In the genomic region with DNA sequence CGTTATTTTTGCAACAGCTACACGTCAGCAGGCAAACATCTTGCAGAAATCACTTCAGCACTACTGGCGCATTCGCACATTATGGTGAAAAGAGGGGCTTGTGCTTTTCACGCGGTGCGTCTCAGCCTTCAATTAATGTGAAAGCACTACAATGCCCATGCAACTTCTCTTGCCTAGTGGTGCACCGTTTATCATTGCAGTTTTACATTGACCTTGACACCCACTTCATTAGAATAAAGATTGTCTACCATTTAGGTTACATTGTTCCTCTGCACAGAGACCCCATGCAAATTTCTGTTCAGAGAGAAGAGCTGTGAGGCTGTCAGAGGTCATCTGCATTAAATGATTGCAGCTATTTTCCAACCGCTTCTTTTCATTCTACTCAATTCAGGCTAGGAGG, we compare ENCODE assay signal across 14 mouse cellular contexts.
DNase-seq lines count a peak whose midpoint lies in the region; ATAC-seq lines count a peak whose summit lies in the region.
"Had no signal": no experiment of that assay in that cellular context is flagged by ENCODE, and none has a peak within 500 bp of the region (broad histone marks: within the 10 kb centered on the region; RNA-seq: fewer than 3 reads in every experiment).

No protein-coding gene starts in this region.

- no peak for ATAC-seq in hindbrain, embryonic 16.5 days
- peak; percentile 60 for ATAC-seq in forebrain, embryonic 11.5 days (replicated peaks; ENCODE audit: low FRiP score)
- ATAC-seq in neural tube, embryonic 13.5 days (ENCODE audit: low read depth): no peak
- ATAC-seq: intestine, postnatal 0 days; lung, postnatal 0 days had no signal

- H3K4me2 ChIP-seq in hindbrain, embryonic 16.5 days (ENCODE audit: low read length): no peak overlapping the region
- H3K4me2 ChIP-seq in forebrain, embryonic 11.5 days (ENCODE audit: low read depth, low read length, severe bottlenecking): peak overlapping the region; percentile 26; the same call in 1 of the 2 replicates
- H3K4me2 ChIP-seq in neural tube, embryonic 13.5 days: 0 out of 2 replicates have a peak overlapping the region, but pooled peaks have one; percentile 2
- H3K4me2 ChIP-seq: heart, embryonic 15.5 days had no signal

- H3K4me1 ChIP-seq in hindbrain, embryonic 10.5 days (replicated peaks): peaks cover 86% of the 10 kb centered on the region
- H3K4me1 ChIP-seq in hindbrain, embryonic 16.5 days (ENCODE audit: control insufficient read depth, insufficient read depth, low read depth, low read length): peaks cover 24% of the 10 kb centered on the region
- H3K4me1 ChIP-seq in forebrain, embryonic 11.5 days (replicated peaks; ENCODE audit: control insufficient read depth, insufficient read depth, low read length): peaks cover 19% of the 10 kb centered on the region; the same call in 1 of the 2 replicates
- peaks cover 33% of the 10 kb centered on the region for H3K4me1 ChIP-seq in limb, embryonic 10.5 days
- H3K4me1 ChIP-seq in neural tube, embryonic 13.5 days (replicated peaks): peaks cover 64% of the 10 kb centered on the region

- no peaks in the 10 kb centered on the region for H3K27me3 ChIP-seq in hindbrain, embryonic 10.5 days (ENCODE audit: insufficient read depth, poor library complexity, severe bottlenecking)
- no peaks in the 10 kb centered on the region for H3K27me3 ChIP-seq in hindbrain, embryonic 16.5 days (replicated peaks; ENCODE audit: control insufficient read depth, insufficient read depth, low read length)
- no peaks in the 10 kb centered on the region for H3K27me3 ChIP-seq in forebrain, embryonic 11.5 days (ENCODE audit: control insufficient read depth, insufficient read depth, low read length)
- no peaks in the 10 kb centered on the region for H3K27me3 ChIP-seq in limb, embryonic 10.5 days (ENCODE audit: low read depth, poor library complexity, severe bottlenecking)
- no peaks in the 10 kb centered on the region for H3K27me3 ChIP-seq in neural tube, embryonic 13.5 days
- H3K27me3 ChIP-seq: heart, embryonic 15.5 days had no signal

- no peak overlapping the region for H3K4me3 ChIP-seq in hindbrain, embryonic 10.5 days
- H3K4me3 ChIP-seq in hindbrain, embryonic 16.5 days (ENCODE audit: low read length): no peak overlapping the region
- H3K4me3 ChIP-seq in forebrain, embryonic 11.5 days (ENCODE audit: low read depth, low read length): no peak overlapping the region
- peak overlapping the region; percentile 24 for H3K4me3 ChIP-seq in limb, embryonic 10.5 days
- H3K4me3 ChIP-seq in neural tube, embryonic 13.5 days: no peak overlapping the region
- H3K4me3 ChIP-seq: heart, embryonic 15.5 days had no signal

- peak overlapping the region; percentile 84 for H3K27ac ChIP-seq in hindbrain, embryonic 10.5 days
- H3K27ac ChIP-seq in hindbrain, embryonic 16.5 days (ENCODE audit: low read depth, low read length): no peak overlapping the region
- peak overlapping the region; percentile 85 for H3K27ac ChIP-seq in forebrain, embryonic 11.5 days (ENCODE audit: low read depth, low read length)
- H3K27ac ChIP-seq in limb, embryonic 10.5 days: no peak overlapping the region
- H3K27ac ChIP-seq in neural tube, embryonic 13.5 days (replicated peaks): peak overlapping the region; percentile 75; the same call in 1 of the 2 replicates
- H3K27ac ChIP-seq: heart, embryonic 15.5 days had no signal

- 22% methylated on average over 9 of the region's 9 CpGs for WGBS in hindbrain, embryonic 10.5 days
- 18% methylated on average over 9 of the region's 9 CpGs for WGBS in hindbrain, embryonic 16.5 days
- 15% methylated on average over 9 of the region's 9 CpGs for WGBS in forebrain, embryonic 11.5 days
- WGBS in limb, embryonic 10.5 days: 48% methylated on average over 9 of the region's 9 CpGs
- WGBS in neural tube, embryonic 13.5 days: 9% methylated on average over 9 of the region's 9 CpGs

- no peak overlapping the region for H3K9ac ChIP-seq in hindbrain, embryonic 16.5 days (ENCODE audit: low read depth, low read length)
- H3K9ac ChIP-seq in forebrain, embryonic 11.5 days (ENCODE audit: low read length): no peak overlapping the region
- no peak overlapping the region for H3K9ac ChIP-seq in neural tube, embryonic 13.5 days
- H3K9ac ChIP-seq: heart, embryonic 15.5 days had no signal

- DNase-seq in hindbrain, embryonic 10.5 days (ENCODE audit: low spot score): peak; percentile 53
- DNase-seq in forebrain, embryonic 11.5 days (ENCODE audit: low spot score): peak; percentile 71
- DNase-seq in limb, embryonic 10.5 days (ENCODE audit: low spot score): peak; percentile 36
- DNase-seq in kidney, postnatal 14 days: no peak
- DNase-seq in natural killer cell, adult 2 months (ENCODE audit: low spot score in 2 of 2): no peak
- DNase-seq in layer of hippocampus, postnatal 10 days (ENCODE audit: low spot score in 2 of 2): no peak
- DNase-seq: cerebellum, postnatal 14 days; gastrocnemius, postnatal 36 days; left cerebral cortex, postnatal 4 days had no signal

- no peaks in the 10 kb centered on the region for H3K9me3 ChIP-seq in hindbrain, embryonic 10.5 days
- H3K9me3 ChIP-seq in hindbrain, embryonic 16.5 days (ENCODE audit: control insufficient read depth, low read length): no peaks in the 10 kb centered on the region
- H3K9me3 ChIP-seq in forebrain, embryonic 11.5 days (ENCODE audit: control insufficient read depth, low read length): no peaks in the 10 kb centered on the region
- H3K9me3 ChIP-seq in limb, embryonic 10.5 days (replicated peaks): no peaks in the 10 kb centered on the region
- H3K9me3 ChIP-seq in neural tube, embryonic 13.5 days: no peaks in the 10 kb centered on the region
- H3K9me3 ChIP-seq: heart, embryonic 15.5 days had no signal

- H3K36me3 ChIP-seq in hindbrain, embryonic 10.5 days: no peaks in the 10 kb centered on the region
- H3K36me3 ChIP-seq in hindbrain, embryonic 16.5 days (ENCODE audit: control insufficient read depth, insufficient read depth, low read length): no peaks in the 10 kb centered on the region
- H3K36me3 ChIP-seq in forebrain, embryonic 11.5 days (ENCODE audit: control insufficient read depth, insufficient read depth, low read length): no peaks in the 10 kb centered on the region
- no peaks in the 10 kb centered on the region for H3K36me3 ChIP-seq in limb, embryonic 10.5 days
- H3K36me3 ChIP-seq in neural tube, embryonic 13.5 days: no peaks in the 10 kb centered on the region
- H3K36me3 ChIP-seq: heart, embryonic 15.5 days had no signal

Comparison
In these comparisons a context has a peak if more than half of its experiments do, and no peak if none do; other contexts are left out.
1. H3K27ac ChIP-seq: peak in hindbrain, embryonic 10.5 days (single experiment), forebrain, embryonic 11.5 days (single experiment) and neural tube, embryonic 13.5 days (single experiment); none in hindbrain, embryonic 16.5 days (single experiment) and limb, embryonic 10.5 days (single experiment).
2. DNase-seq: peak in hindbrain, embryonic 10.5 days (single experiment), forebrain, embryonic 11.5 days (single experiment) and limb, embryonic 10.5 days (single experiment); none in kidney, postnatal 14 days (single experiment), natural killer cell, adult 2 months (0 of 2) and layer of hippocampus, postnatal 10 days (0 of 2).